Mouse (Mus musculus) hindbrain, embryonic 13.5 days (tissue): ENCODE data around the gene Arih1. TPM values are rescaled to one million over a fixed set of nuclear protein-coding genes. Genes with fewer than 3 reads are reported as not detected.

ENCODE experiments used
- ATAC-seq: fragments of 200-750 bp; cut with Nextera tagmentation; 2 replicates; pipeline ENCODE4 v1.8.0; 2017; ENCODE audit warnings: moderate TSS enrichment; ENCODE audit not compliant: low FRiP score
- H3K27ac ChIP-seq: fragments of 300-500 bp; sonication (generic); 2 replicates; pipeline ENCODE4 v1.5.1; 2015; ENCODE audit warnings: inconsistent platforms, mild to moderate bottlenecking, moderate library complexity
- H3K27me3 ChIP-seq: fragments of 300-500 bp; sonication (generic); 2 replicates; pipeline ENCODE4 v1.6.1; 2015; ENCODE audit warnings: mild to moderate bottlenecking, inconsistent platforms
- H3K36me3 ChIP-seq: fragments of 300-500 bp; sonication (generic); 2 replicates; pipeline ENCODE4 v1.6.1; 2015; ENCODE audit warnings: mild to moderate bottlenecking, inconsistent platforms
- H3K4me1 ChIP-seq: fragments of 300-500 bp; sonication (generic); replicated peaks from 2 replicates; pipeline ENCODE4 v1.6.1; 2015; ENCODE audit warnings: inconsistent platforms
- H3K4me2 ChIP-seq: fragments of 300-500 bp; sonication (generic); 2 replicates; pipeline ENCODE4 v1.6.1; 2015; ENCODE audit warnings: inconsistent platforms, mild to moderate bottlenecking, moderate library complexity
- H3K4me3 ChIP-seq: fragments of 300-500 bp; sonication (generic); 2 replicates; pipeline ENCODE4 v1.5.1; 2015; ENCODE audit warnings: mild to moderate bottlenecking, inconsistent platforms
- H3K9ac ChIP-seq: fragments of 300-500 bp; sonication (generic); 2 replicates; pipeline ENCODE4 v1.6.1; 2015; ENCODE audit warnings: mild to moderate bottlenecking, inconsistent platforms
- H3K9me3 ChIP-seq: fragments of 300-500 bp; sonication (generic); 2 replicates; pipeline ENCODE4 v1.6.1; 2016; ENCODE audit warnings: inconsistent platforms
- WGBS: fragments of 180-500 bp; shearing (Covaris S2); methylation state at CpG from one replicate; pipeline ENCODE4 v1.1.7; 2015; 5-methylcytosine and 5-hydroxymethylcytosine counted together
- polyA plus RNA-seq: library from polyadenylated mRNA; unstranded; fragments of >200 nt; fragmentation: Nextera tagmentation; extraction: Ambion mirVana; gene quantifications from 2 replicates; pipeline ENCODE4 v1.2.1, GENCODE M21; 2015

The Arih1 gene
- polyA plus RNA-seq, 1 experiment from 2014 or later = 17.1 TPM

GRCm38 (mm10) chr9:59508146-59508545 is 21.7 kb upstream of the Arih1 start:
- 62% methylated on average over 1 of the region's 1 CpGs for WGBS

GRCm38 (mm10) chr9:59487331-59487730 is 913 bp upstream of the Arih1 start:
- Histone ChIP-seq H3K27me3 (no peaks in the 10 kb centered on the region), H3K36me3 (no peaks in the 10 kb centered on the region), H3K9ac (peak overlapping the region; percentile 98), H3K4me2 (peak overlapping the region; percentile 95), H3K4me3 (peak overlapping the region; percentile 99), H3K4me1 (peaks cover 21% of the 10 kb centered on the region), H3K9me3 (no peaks in the 10 kb centered on the region), H3K27ac (peak overlapping the region; percentile 100)
- no peak for ATAC-seq

More at GRCm38 (mm10) chr9:59508146-59508545, 21.7 kb upstream of the Arih1 start:
- no peaks in the 10 kb centered on the region for H3K4me1 ChIP-seq
- no peak overlapping the region for H3K4me3 ChIP-seq
- no peak overlapping the region for H3K27ac ChIP-seq
- H3K9me3 ChIP-seq = no peaks in the 10 kb centered on the region
- ATAC-seq = no peak
- H3K36me3 ChIP-seq = no peaks in the 10 kb centered on the region
- H3K9ac ChIP-seq = no peak overlapping the region
- H3K4me2 ChIP-seq = no peak overlapping the region
- no peaks in the 10 kb centered on the region for H3K27me3 ChIP-seq

GRCm38 (mm10) chr9:59486076-59486518 is 321 bp downstream of the Arih1 start:
- Histone ChIP-seq H3K27me3 (no peaks in the 10 kb centered on the region), H3K4me1 (peaks cover 23% of the 10 kb centered on the region), H3K9ac (peak overlapping the region; percentile 98), H3K4me2 (peak overlapping the region; percentile 95), H3K9me3 (no peaks in the 10 kb centered on the region), H3K27ac (peak overlapping the region; percentile 100), H3K4me3 (peak overlapping the region; percentile 99), H3K36me3 (no peaks in the 10 kb centered on the region)
- peak; percentile 77 for ATAC-seq
- under 1% methylated on average over 57 of the region's 71 CpGs for WGBS

GRCm38 (mm10) chr9:59485511-59486075 is 825 bp downstream of the Arih1 start:
- ATAC-seq = peak; percentile 64
- H3K4me2 ChIP-seq = peak overlapping the region; percentile 95
- peak overlapping the region; percentile 99 for H3K4me3 ChIP-seq
- no peaks in the 10 kb centered on the region for H3K36me3 ChIP-seq
- peak overlapping the region; percentile 98 for H3K9ac ChIP-seq
- H3K4me1 ChIP-seq = peaks cover 26% of the 10 kb centered on the region
- H3K9me3 ChIP-seq = no peaks in the 10 kb centered on the region
- no peaks in the 10 kb centered on the region for H3K27me3 ChIP-seq
- H3K27ac ChIP-seq = peak overlapping the region; percentile 100
- under 1% methylated on average over 30 of the region's 34 CpGs for WGBS

- peak overlapping the region; percentile 95 for H3K4me2 ChIP-seq
- no peaks in the 10 kb centered on the region for H3K9me3 ChIP-seq
- peak overlapping the region; percentile 100; the same call in 1 of the 2 replicates for H3K27ac ChIP-seq
- peak overlapping the region; percentile 98 for H3K9ac ChIP-seq
- no peak for ATAC-seq
- 22% methylated on average over 7 of the region's 7 CpGs for WGBS
- H3K4me3 ChIP-seq = peak overlapping the region; percentile 99
- H3K4me1 ChIP-seq = peaks cover 28% of the 10 kb centered on the region
- H3K27me3 ChIP-seq = no peaks in the 10 kb centered on the region
- H3K36me3 ChIP-seq = no peaks in the 10 kb centered on the region
Measured at GRCm38 (mm10) chr9:59484760-59485159, 1.7 kb downstream of the Arih1 start.

GRCm38 (mm10) chr9:59482419-59482818 is 4.0 kb downstream of the Arih1 start:
- H3K4me2 ChIP-seq = peak overlapping the region; percentile 35

GRCm38 (mm10) chr9:59476617-59477016 is 9.8 kb downstream of the Arih1 start:
- Histone ChIP-seq H3K4me2 (no peak overlapping the region), H3K36me3 (0 out of 2 replicates have a peak, but pooled peaks cover 3% of the 10 kb centered on the region), H3K27ac (no peak overlapping the region), H3K9me3 (no peaks in the 10 kb centered on the region), H3K9ac (no peak overlapping the region), H3K4me1 (peaks cover 20% of the 10 kb centered on the region), H3K4me3 (no peak overlapping the region), H3K27me3 (no peaks in the 10 kb centered on the region)
- ATAC-seq = no peak
- 93% methylated on average over 2 of the region's 2 CpGs for WGBS

More at GRCm38 (mm10) chr9:59482419-59482818, 4.0 kb downstream of the Arih1 start:
- Histone ChIP-seq H3K27ac (no peak overlapping the region), H3K9me3 (no peaks in the 10 kb centered on the region), H3K27me3 (no peaks in the 10 kb centered on the region), H3K4me1 (peaks cover 37% of the 10 kb centered on the region), H3K36me3 (no peaks in the 10 kb centered on the region), H3K9ac (no peak overlapping the region), H3K4me3 (peak overlapping the region; percentile 6; the same call in 1 of the 2 replicates)
- no peak for ATAC-seq
- 19% methylated on average over 1 of the region's 1 CpGs for WGBS

- no peak overlapping the region for H3K4me2 ChIP-seq
- no peak overlapping the region for H3K9ac ChIP-seq
- H3K4me3 ChIP-seq = no peak overlapping the region
- peaks cover 3% of the 10 kb centered on the region; the same call in 1 of the 2 replicates for H3K36me3 ChIP-seq
- 88% methylated on average over 1 of the region's 1 CpGs for WGBS
- H3K27me3 ChIP-seq = no peaks in the 10 kb centered on the region
- no peak overlapping the region for H3K27ac ChIP-seq
- ATAC-seq = no peak
- H3K4me1 ChIP-seq = peaks cover 15% of the 10 kb centered on the region
- no peaks in the 10 kb centered on the region for H3K9me3 ChIP-seq
Measured at GRCm38 (mm10) chr9:59474838-59475237, 11.6 kb downstream of the Arih1 start.

- Histone ChIP-seq H3K9ac (no peak overlapping the region), H3K36me3 (peaks cover 3% of the 10 kb centered on the region; the same call in 1 of the 2 replicates), H3K27ac (no peak overlapping the region), H3K4me2 (no peak overlapping the region), H3K9me3 (no peaks in the 10 kb centered on the region), H3K27me3 (no peaks in the 10 kb centered on the region), H3K4me3 (no peak overlapping the region), H3K4me1 (peaks cover 9% of the 10 kb centered on the region; the same call in 1 of the 2 replicates)
- no peak for ATAC-seq
- WGBS = 73% methylated on average over 2 of the region's 2 CpGs
Measured at GRCm38 (mm10) chr9:59473171-59473570, 13.2 kb downstream of the Arih1 start.

GRCm38 (mm10) chr9:59469446-59469845 is 17.0 kb downstream of the Arih1 start:
- Histone ChIP-seq H3K4me1 (no peaks in the 10 kb centered on the region), H3K36me3 (peaks cover 3% of the 10 kb centered on the region; the same call in 1 of the 2 replicates), H3K4me3 (no peak overlapping the region), H3K9me3 (no peaks in the 10 kb centered on the region), H3K9ac (no peak overlapping the region), H3K4me2 (no peak overlapping the region), H3K27me3 (no peaks in the 10 kb centered on the region), H3K27ac (no peak overlapping the region)
- 84% methylated on average over 1 of the region's 1 CpGs for WGBS
- ATAC-seq = no peak

GRCm38 (mm10) chr9:59464293-59464692 is 22.1 kb downstream of the Arih1 start:
- no peaks in the 10 kb centered on the region for H3K27me3 ChIP-seq
- no peak for ATAC-seq
- WGBS = 84% methylated on average over 1 of the region's 1 CpGs
- no peaks in the 10 kb centered on the region for H3K9me3 ChIP-seq
- H3K4me2 ChIP-seq = no peak overlapping the region
- no peak overlapping the region for H3K27ac ChIP-seq
- no peaks in the 10 kb centered on the region for H3K36me3 ChIP-seq
- H3K9ac ChIP-seq = no peak overlapping the region
- peaks cover 9% of the 10 kb centered on the region for H3K4me1 ChIP-seq
- H3K4me3 ChIP-seq = no peak overlapping the region

- H3K9ac ChIP-seq = no peak overlapping the region
- H3K9me3 ChIP-seq = no peaks in the 10 kb centered on the region
- no peaks in the 10 kb centered on the region for H3K36me3 ChIP-seq
- H3K4me2 ChIP-seq = no peak overlapping the region
- 69% methylated on average over 4 of the region's 4 CpGs for WGBS
- no peak overlapping the region for H3K27ac ChIP-seq
- H3K4me1 ChIP-seq = peaks cover 14% of the 10 kb centered on the region
- no peak overlapping the region for H3K4me3 ChIP-seq
- ATAC-seq = no peak
- no peaks in the 10 kb centered on the region for H3K27me3 ChIP-seq
Measured at GRCm38 (mm10) chr9:59458997-59459510, 27.4 kb downstream of the Arih1 start.

- H3K36me3 ChIP-seq = no peaks in the 10 kb centered on the region
- 100% methylated on average over 1 of the region's 1 CpGs for WGBS
- no peak overlapping the region for H3K4me2 ChIP-seq
- no peak overlapping the region for H3K9ac ChIP-seq
- H3K27me3 ChIP-seq = no peaks in the 10 kb centered on the region
- H3K27ac ChIP-seq = no peak overlapping the region
- peaks cover 14% of the 10 kb centered on the region for H3K4me1 ChIP-seq
- H3K9me3 ChIP-seq = no peaks in the 10 kb centered on the region
- no peak overlapping the region for H3K4me3 ChIP-seq
- ATAC-seq = no peak
Measured at GRCm38 (mm10) chr9:59458416-59458815, 28.0 kb downstream of the Arih1 start.
